Mouse (Mus musculus): ENCODE measurements at regions not wholly inside any gene's neighbourhood (a gene's known extent, or its start where the extent isn't known, plus 50 kb on each side); places are given as distances from the start of the nearest gene placed in this dataset.

DNA sequence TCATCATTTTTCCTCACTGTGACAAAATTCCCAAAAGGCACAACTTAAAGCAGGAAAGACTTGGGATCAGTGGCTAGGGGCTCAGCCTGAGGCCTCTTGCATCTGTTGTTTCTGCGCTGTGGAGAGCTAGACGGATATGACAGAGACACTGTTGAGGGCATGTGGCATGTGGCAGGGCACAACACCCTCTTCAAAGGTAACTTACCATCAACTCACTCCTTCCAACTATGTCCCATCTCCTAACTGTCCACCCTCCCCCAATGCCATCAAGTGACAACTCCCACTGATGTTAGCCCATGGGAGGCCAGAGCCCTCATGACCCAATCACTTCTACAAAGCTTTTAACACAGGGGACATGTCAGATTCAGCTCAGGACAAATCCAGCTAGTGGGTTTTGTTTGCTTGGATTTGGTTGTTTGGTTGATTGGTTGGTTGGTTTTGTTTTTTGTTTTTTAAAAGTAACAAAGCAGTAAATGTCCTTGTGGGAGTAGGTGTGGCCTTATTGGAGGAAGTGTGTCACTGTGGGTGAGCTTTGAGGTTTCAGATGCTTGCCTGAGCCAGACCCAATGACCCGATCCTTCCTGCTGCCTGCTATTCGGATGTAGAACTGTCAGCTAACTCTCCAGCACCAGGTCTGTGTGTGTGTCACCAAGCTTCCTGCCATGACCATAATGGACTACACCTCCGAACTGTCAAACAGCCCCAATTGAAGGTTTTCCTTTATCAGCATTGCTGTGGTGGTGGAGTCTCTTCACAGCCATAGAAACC, 53.2 kb upstream of the Lef1 start:
- Histone ChIP-seq H3K27me3 (ENCODE audit: control insufficient read depth, insufficient read depth, low read length) (no peaks in the 10 kb centered on the region), H3K27ac (ENCODE audit: insufficient read depth, low read depth, low read length) (no peak overlapping the region), H3K4me3 (ENCODE audit: low read depth, low read length) (no peak overlapping the region), H3K4me1 (ENCODE audit: control insufficient read depth, insufficient read depth, insufficient read length, low read length) (peaks cover 2% of the 10 kb centered on the region; the same call in 1 of the 2 replicates), H3K36me3 (ENCODE audit: control insufficient read depth, insufficient read depth, low read length) (no peaks in the 10 kb centered on the region)
- 85% methylated on average over 5 of the region's 5 CpGs for WGBS
- TF ChIP-seq POLR2A (IDR thresholded peaks at IDR 0.05; ENCODE audit: low read depth, low read length), result no peak

DNA sequence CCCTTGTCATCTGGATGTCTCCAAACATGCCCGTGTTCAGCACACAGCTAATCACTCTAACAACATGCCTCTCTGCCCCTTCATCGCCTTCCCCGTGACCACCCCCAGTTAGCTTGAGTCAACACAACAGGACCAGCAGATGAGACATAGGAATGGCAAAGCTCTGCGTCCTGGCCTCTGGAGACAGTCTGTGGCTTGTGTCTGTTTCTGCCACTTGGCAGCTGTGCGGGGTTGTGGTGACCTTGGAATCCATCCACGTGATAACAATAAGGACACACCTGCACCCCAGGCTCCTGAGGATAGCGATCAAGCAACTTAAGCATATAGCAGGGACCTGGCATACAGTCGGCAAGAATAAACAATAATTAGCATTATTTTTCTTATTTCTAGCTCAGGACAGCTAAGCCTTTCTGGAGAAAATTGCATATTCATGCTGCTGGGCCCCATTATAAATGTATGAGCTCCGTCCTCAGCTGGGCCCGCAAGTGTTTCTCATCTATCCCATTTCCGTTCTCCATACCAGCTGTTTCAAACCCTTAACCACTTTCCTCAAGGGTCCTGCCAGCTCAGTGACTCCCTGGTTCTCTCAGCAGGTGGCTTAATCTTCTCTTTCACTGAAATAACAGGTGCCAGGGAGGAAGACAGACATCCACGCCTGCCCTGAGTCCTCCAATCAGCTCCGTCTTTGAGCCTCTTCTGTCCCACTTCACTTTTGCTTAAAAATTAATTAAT, 55.9 kb upstream of the Lef1 start:
- Histone ChIP-seq H3K27me3 (ENCODE audit: control insufficient read depth, insufficient read depth, low read length) (no peaks in the 10 kb centered on the region), H3K36me3 (ENCODE audit: control insufficient read depth, insufficient read depth, low read length) (no peaks in the 10 kb centered on the region), H3K4me3 (ENCODE audit: low read depth, low read length) (no peak overlapping the region), H3K4me1 (ENCODE audit: control insufficient read depth, insufficient read depth, insufficient read length, low read length) (peaks cover 2% of the 10 kb centered on the region; the same call in 1 of the 2 replicates), H3K27ac (ENCODE audit: insufficient read depth, low read depth, low read length) (no peak overlapping the region)
- WGBS, result 60% methylated on average over 13 of the region's 13 CpGs
- TF ChIP-seq CTCF (IDR thresholded peaks at IDR 0.05; ENCODE audit: extremely low read depth, insufficient read length, insufficient replicate concordance, low read depth, low read length) (no peak), POLR2A (IDR thresholded peaks at IDR 0.05; ENCODE audit: low read depth, low read length) (no peak)

DNA sequence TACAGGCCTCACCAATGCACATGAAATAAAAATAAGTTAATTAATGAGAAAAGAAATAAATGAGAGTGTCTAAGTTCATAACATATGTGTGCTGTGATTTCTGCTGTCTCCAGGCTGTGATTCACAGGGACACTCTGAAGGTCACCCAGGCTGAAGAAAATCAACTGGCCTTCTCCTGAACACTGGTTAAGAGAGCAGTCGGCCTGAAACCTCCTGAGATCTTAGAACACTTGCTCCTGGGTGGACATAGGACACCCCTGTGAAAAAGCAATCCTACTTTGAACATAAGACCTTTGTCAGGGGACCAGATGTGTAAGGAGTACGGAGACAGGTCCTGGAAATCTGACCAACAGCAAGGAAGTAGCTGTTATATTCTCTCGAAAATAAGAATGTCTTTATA, 62.6 kb upstream of the Lef1 start:
- TF ChIP-seq CTCF (IDR thresholded peaks at IDR 0.05; ENCODE audit: extremely low read depth, insufficient read length, insufficient replicate concordance, low read depth, low read length) (no peak), POLR2A (IDR thresholded peaks at IDR 0.05; ENCODE audit: low read depth, low read length) (no peak)
- H3K36me3 ChIP-seq (ENCODE audit: control insufficient read depth, insufficient read depth, low read length), result no peaks in the 10 kb centered on the region
- H3K4me3 ChIP-seq (ENCODE audit: low read depth, low read length), result no peak overlapping the region
- H3K27ac ChIP-seq (ENCODE audit: insufficient read depth, low read depth, low read length), result no peak overlapping the region
- no peaks in the 10 kb centered on the region for H3K27me3 ChIP-seq (ENCODE audit: control insufficient read depth, insufficient read depth, low read length)
- 82% methylated on average over 3 of the region's 3 CpGs for WGBS
- no peaks in the 10 kb centered on the region for H3K4me1 ChIP-seq (ENCODE audit: control insufficient read depth, insufficient read depth, insufficient read length, low read length)

DNA sequence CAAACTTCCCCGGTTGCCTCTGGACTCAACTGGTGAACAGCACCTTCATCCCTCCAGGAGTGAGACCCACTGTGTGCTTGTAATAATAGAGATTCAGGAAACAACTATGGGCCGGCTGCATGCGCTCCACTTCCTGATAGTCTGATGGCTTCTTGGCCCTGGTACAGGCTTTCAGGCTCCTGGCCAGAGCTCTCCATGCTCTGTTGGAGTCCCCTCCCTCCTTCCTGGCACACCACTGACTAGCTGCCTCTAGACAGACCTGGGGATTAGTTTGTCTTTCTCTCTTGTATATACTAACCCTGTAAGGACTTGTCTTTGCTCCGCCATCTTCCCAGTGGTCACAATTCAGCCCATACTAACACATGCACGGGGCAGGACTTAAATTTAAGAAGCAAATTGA, 63.9 kb upstream of the Lef1 start:
- Histone ChIP-seq H3K27me3 (ENCODE audit: control insufficient read depth, insufficient read depth, low read length) (no peaks in the 10 kb centered on the region), H3K4me1 (ENCODE audit: control insufficient read depth, insufficient read depth, insufficient read length, low read length) (no peaks in the 10 kb centered on the region), H3K4me3 (ENCODE audit: low read depth, low read length) (no peak overlapping the region), H3K27ac (ENCODE audit: insufficient read depth, low read depth, low read length) (no peak overlapping the region), H3K36me3 (ENCODE audit: control insufficient read depth, insufficient read depth, low read length) (no peaks in the 10 kb centered on the region)
- WGBS, result 58% methylated on average over 5 of the region's 5 CpGs
- no peak for TF ChIP-seq POLR2A (IDR thresholded peaks at IDR 0.05; ENCODE audit: low read depth, low read length)
- no peak for TF ChIP-seq CTCF (IDR thresholded peaks at IDR 0.05; ENCODE audit: extremely low read depth, insufficient read length, insufficient replicate concordance, low read depth, low read length)

DNA sequence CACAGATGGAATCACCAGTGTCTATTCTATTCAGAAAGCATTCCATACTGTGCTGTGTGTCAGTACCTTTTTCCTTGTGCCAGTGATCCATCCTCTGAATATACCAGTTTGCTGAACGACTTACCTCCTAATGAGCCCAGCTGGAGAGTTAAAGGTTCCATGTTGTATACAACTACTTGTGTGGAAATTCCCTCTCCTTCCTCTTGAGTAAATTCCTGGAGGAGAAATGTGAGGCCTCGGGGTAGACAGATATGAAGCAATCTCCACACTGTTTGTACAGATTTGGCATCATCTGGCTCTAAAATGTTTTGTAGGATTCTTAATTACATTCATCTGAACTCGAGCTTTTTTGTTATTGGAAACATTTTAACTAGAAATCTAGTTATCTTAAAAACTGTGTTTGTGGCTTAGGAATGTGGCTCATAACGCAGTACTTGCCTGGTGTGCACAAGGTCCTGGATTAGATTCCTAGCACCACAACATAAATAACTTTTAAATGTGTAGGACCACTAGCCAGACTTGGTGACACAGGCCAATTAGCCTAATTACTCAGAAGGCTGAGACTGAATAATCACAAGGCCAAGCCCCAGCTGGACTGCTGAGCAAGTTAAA, 70.0 kb upstream of the Lef1 start:
- no peak overlapping the region for H3K4me3 ChIP-seq (ENCODE audit: low read depth, low read length)
- 51% methylated on average over 4 of the region's 4 CpGs for WGBS
- no peaks in the 10 kb centered on the region for H3K27me3 ChIP-seq (ENCODE audit: control insufficient read depth, insufficient read depth, low read length)
- TF ChIP-seq CTCF (IDR thresholded peaks at IDR 0.05; ENCODE audit: extremely low read depth, insufficient read length, insufficient replicate concordance, low read depth, low read length) (no peak), POLR2A (IDR thresholded peaks at IDR 0.05; ENCODE audit: low read depth, low read length) (no peak)
- H3K27ac ChIP-seq (ENCODE audit: insufficient read depth, low read depth, low read length), result no peak overlapping the region
- no peaks in the 10 kb centered on the region for H3K36me3 ChIP-seq (ENCODE audit: control insufficient read depth, insufficient read depth, low read length)
- H3K4me1 ChIP-seq (ENCODE audit: control insufficient read depth, insufficient read depth, insufficient read length, low read length), result no peaks in the 10 kb centered on the region

- H3K36me3 ChIP-seq (ENCODE audit: control insufficient read depth, insufficient read depth, low read length), result no peaks in the 10 kb centered on the region
- TF ChIP-seq POLR2A (IDR thresholded peaks at IDR 0.05; ENCODE audit: low read depth, low read length), result no peak
- no peak for TF ChIP-seq CTCF (IDR thresholded peaks at IDR 0.05; ENCODE audit: extremely low read depth, insufficient read length, insufficient replicate concordance, low read depth, low read length)
- H3K27me3 ChIP-seq (ENCODE audit: control insufficient read depth, insufficient read depth, low read length), result no peaks in the 10 kb centered on the region
- no peaks in the 10 kb centered on the region for H3K4me1 ChIP-seq (ENCODE audit: control insufficient read depth, insufficient read depth, insufficient read length, low read length)
- H3K4me3 ChIP-seq (ENCODE audit: low read depth, low read length), result no peak overlapping the region
- 88% methylated on average over 5 of the region's 5 CpGs for WGBS
- H3K27ac ChIP-seq (ENCODE audit: insufficient read depth, low read depth, low read length), result no peak overlapping the region
These were observed 73.2 kb upstream of the Lef1 start for GRCm38 (mm10) chr3:131037095-131037494.

GRCm38 (mm10) chr3:131034774-131035173, 75.5 kb upstream of the Lef1 start:
- WGBS, result 80% methylated on average over 5 of the region's 5 CpGs
- no peak for TF ChIP-seq POLR2A (IDR thresholded peaks at IDR 0.05; ENCODE audit: low read depth, low read length)
- no peak for TF ChIP-seq CTCF (IDR thresholded peaks at IDR 0.05; ENCODE audit: extremely low read depth, insufficient read length, insufficient replicate concordance, low read depth, low read length)
- Histone ChIP-seq H3K4me3 (ENCODE audit: low read depth, low read length) (no peak overlapping the region), H3K36me3 (ENCODE audit: control insufficient read depth, insufficient read depth, low read length) (no peaks in the 10 kb centered on the region), H3K4me1 (ENCODE audit: control insufficient read depth, insufficient read depth, insufficient read length, low read length) (no peaks in the 10 kb centered on the region), H3K27ac (ENCODE audit: insufficient read depth, low read depth, low read length) (no peak overlapping the region), H3K27me3 (ENCODE audit: control insufficient read depth, insufficient read depth, low read length) (no peaks in the 10 kb centered on the region)
